Mouse (Mus musculus) kidney, postnatal 36 days (tissue): ENCODE measurements at regions not wholly inside any gene's neighbourhood (a gene's known extent, or its start where the extent isn't known, plus 50 kb on each side); places are given as distances from the start of the nearest gene placed in this dataset.

Source experiments
- DNase-seq, 2 experiments: peaks; one replicate each; pipeline ENCODE4 v3.0.0; 2021 to 2022; ENCODE audit warnings: mixed read lengths in 2 of 2

GRCm38 (mm10) chr2:173843671-173844070, 106.4 kb downstream of the Vapb start:
- DNase-seq: no peak

GRCm38 (mm10) chr2:173844524-173844923, 107.2 kb downstream of the Vapb start:
- DNase-seq: no peak

GRCm38 (mm10) chr2:173845155-173846029, 108.1 kb downstream of the Vapb start:
- DNase-seq: peak; percentile 44 to 52

GRCm38 (mm10) chr2:173851054-173851453, 113.7 kb downstream of the Vapb start:
- peak in 1 of 2 experiments; percentile 35 for DNase-seq

- no peak for DNase-seq
Observed at GRCm38 (mm10) chr2:173854172-173854723, 116.9 kb downstream of the Vapb start.

GRCm38 (mm10) chr2:173854846-173855245, 117.5 kb downstream of the Vapb start:
- no peak for DNase-seq

GRCm38 (mm10) chr2:173855296-173855695, 118.0 kb downstream of the Vapb start:
- no peak for DNase-seq

- no peak for DNase-seq
Observed at GRCm38 (mm10) chr2:173857006-173857405, 119.7 kb downstream of the Vapb start.

- DNase-seq: no peak
Observed at GRCm38 (mm10) chr2:173873048-173873447, 135.7 kb downstream of the Vapb start.
